Mouse (Mus musculus): ENCODE results near the gene Kcnma1. TPM values are rescaled to one million over a fixed set of nuclear protein-coding genes. Genes with fewer than 3 reads are reported as not detected.

Gene Kcnma1
- total RNA-seq, 1 experiment: 0.49 TPM

- no peak for DNase-seq (ENCODE audit: low read depth, low spot score)
- TF ChIP-seq HCFC1 (IDR thresholded peaks at IDR 0.05; ENCODE audit: borderline replicate concordance, insufficient read depth, low read length) (no peak), ZC3H11A (IDR thresholded peaks at IDR 0.05; ENCODE audit: borderline replicate concordance, low read depth, low read length) (no peak), MAFK (IDR thresholded peaks at IDR 0.05; ENCODE audit: insufficient read depth, low read depth, low read length) (no peak), ZNF384 (IDR thresholded peaks at IDR 0.05; ENCODE audit: low read depth, low read length) (no peak), CHD2 (IDR thresholded peaks at IDR 0.05; ENCODE audit: low read depth, low read length) (no peak)
- in situ Hi-C loops (cut with MboI; ENCODE audit: low sequenced_read_pairs in 2 of 2, unreplicated experiment in 2 of 2): no loop called here
- no peaks in the 10 kb centered on the region for H3K4me1 ChIP-seq (ENCODE audit: control insufficient read depth in 2 of 2, insufficient read depth in 2 of 2, low read length in 2 of 2, poor library complexity in 1 of 2)
- no peak overlapping the region for H3K27ac ChIP-seq (ENCODE audit: insufficient read depth, low read depth, low read length, poor library complexity, severe bottlenecking)
- H3K36me3 ChIP-seq (ENCODE audit: control insufficient read depth, insufficient read depth, low read length, poor library complexity, severe bottlenecking): no peaks in the 10 kb centered on the region
- H3K4me3 ChIP-seq (ENCODE audit: insufficient read depth in 1 of 2, low read depth in 1 of 2, low read length in 2 of 2, poor library complexity in 1 of 2, severe bottlenecking in 1 of 2): no peak overlapping the region
- no peaks in the 10 kb centered on the region for H3K9me3 ChIP-seq (ENCODE audit: control insufficient read depth, insufficient read depth, low read depth, low read length)
- H3K9ac ChIP-seq (ENCODE audit: insufficient read depth, low read depth, low read length, poor library complexity, severe bottlenecking): no peak overlapping the region
These were observed 528.3 kb downstream of the Kcnma1 start for GRCm38 (mm10) chr14:23485802-23486500.

GRCm38 (mm10) chr14:23475129-23475528, 539.2 kb downstream of the Kcnma1 start:
- H3K27ac ChIP-seq (ENCODE audit: insufficient read depth, low read depth, low read length, poor library complexity, severe bottlenecking): no peak overlapping the region
- no peak for DNase-seq (ENCODE audit: low read depth, low spot score)
- no peaks in the 10 kb centered on the region for H3K4me1 ChIP-seq (ENCODE audit: control insufficient read depth in 2 of 2, insufficient read depth in 2 of 2, low read length in 2 of 2, poor library complexity in 1 of 2)
- no peak for TF ChIP-seq HCFC1 (IDR thresholded peaks at IDR 0.05; ENCODE audit: borderline replicate concordance, insufficient read depth, low read length)
- H3K9ac ChIP-seq (ENCODE audit: insufficient read depth, low read depth, low read length, poor library complexity, severe bottlenecking): no peak overlapping the region
- H3K9me3 ChIP-seq (ENCODE audit: control insufficient read depth, insufficient read depth, low read depth, low read length): no peaks in the 10 kb centered on the region
- in situ Hi-C loops (cut with MboI; ENCODE audit: low sequenced_read_pairs in 2 of 2, unreplicated experiment in 2 of 2): no loop called here
- no peaks in the 10 kb centered on the region for H3K36me3 ChIP-seq (ENCODE audit: control insufficient read depth, insufficient read depth, low read length, poor library complexity, severe bottlenecking)
- H3K4me3 ChIP-seq (ENCODE audit: insufficient read depth in 1 of 2, low read depth in 1 of 2, low read length in 2 of 2, poor library complexity in 1 of 2, severe bottlenecking in 1 of 2): no peak overlapping the region

- TF ChIP-seq ZC3H11A (IDR thresholded peaks at IDR 0.05; ENCODE audit: borderline replicate concordance, low read depth, low read length): no peak
- TF ChIP-seq MAFK (IDR thresholded peaks at IDR 0.05; ENCODE audit: insufficient read depth, low read depth, low read length): no peak
- no peaks in the 10 kb centered on the region for H3K4me1 ChIP-seq (ENCODE audit: control insufficient read depth in 2 of 2, insufficient read depth in 2 of 2, low read length in 2 of 2, poor library complexity in 1 of 2)
These were observed 544.2 kb downstream of the Kcnma1 start for GRCm38 (mm10) chr14:23470071-23470470.

GRCm38 (mm10) chr14:23465135-23465534, 549.2 kb downstream of the Kcnma1 start:
- Histone ChIP-seq H3K4me1 (ENCODE audit: control insufficient read depth in 2 of 2, insufficient read depth in 2 of 2, low read length in 2 of 2, poor library complexity in 1 of 2) (no peaks in the 10 kb centered on the region), H3K4me3 (ENCODE audit: insufficient read depth in 1 of 2, low read depth in 1 of 2, low read length in 2 of 2, poor library complexity in 1 of 2, severe bottlenecking in 1 of 2) (no peak overlapping the region), H3K9ac (ENCODE audit: insufficient read depth, low read depth, low read length, poor library complexity, severe bottlenecking) (no peak overlapping the region), H3K36me3 (ENCODE audit: control insufficient read depth, insufficient read depth, low read length, poor library complexity, severe bottlenecking) (no peaks in the 10 kb centered on the region), H3K27ac (ENCODE audit: insufficient read depth, low read depth, low read length, poor library complexity, severe bottlenecking) (no peak overlapping the region), H3K9me3 (ENCODE audit: control insufficient read depth, insufficient read depth, low read depth, low read length) (no peaks in the 10 kb centered on the region)
- no peak for TF ChIP-seq CHD2 (IDR thresholded peaks at IDR 0.05; ENCODE audit: low read depth, low read length)
- no peak for TF ChIP-seq ZC3H11A (IDR thresholded peaks at IDR 0.05; ENCODE audit: borderline replicate concordance, low read depth, low read length)
- TF ChIP-seq HCFC1 (IDR thresholded peaks at IDR 0.05; ENCODE audit: borderline replicate concordance, insufficient read depth, low read length): no peak
- no peak for TF ChIP-seq ZNF384 (IDR thresholded peaks at IDR 0.05; ENCODE audit: low read depth, low read length)
- no peak for TF ChIP-seq MAFK (IDR thresholded peaks at IDR 0.05; ENCODE audit: insufficient read depth, low read depth, low read length)
- in situ Hi-C loops (cut with MboI; ENCODE audit: low sequenced_read_pairs in 2 of 2, unreplicated experiment in 2 of 2): no loop called here
- no peak for DNase-seq (ENCODE audit: low read depth, low spot score)

More at GRCm38 (mm10) chr14:23470071-23470470, 544.2 kb downstream of the Kcnma1 start:
- Histone ChIP-seq H3K4me3 (ENCODE audit: insufficient read depth in 1 of 2, low read depth in 1 of 2, low read length in 2 of 2, poor library complexity in 1 of 2, severe bottlenecking in 1 of 2) (no peak overlapping the region), H3K9me3 (ENCODE audit: control insufficient read depth, insufficient read depth, low read depth, low read length) (no peaks in the 10 kb centered on the region), H3K9ac (ENCODE audit: insufficient read depth, low read depth, low read length, poor library complexity, severe bottlenecking) (no peak overlapping the region), H3K27ac (ENCODE audit: insufficient read depth, low read depth, low read length, poor library complexity, severe bottlenecking) (no peak overlapping the region), H3K36me3 (ENCODE audit: control insufficient read depth, insufficient read depth, low read length, poor library complexity, severe bottlenecking) (no peaks in the 10 kb centered on the region)
- DNase-seq (ENCODE audit: low read depth, low spot score): no peak
- in situ Hi-C loops (cut with MboI; ENCODE audit: low sequenced_read_pairs in 2 of 2, unreplicated experiment in 2 of 2): no loop called here

GRCm38 (mm10) chr14:23458560-23458959, 555.7 kb downstream of the Kcnma1 start:
- H3K27ac ChIP-seq (ENCODE audit: insufficient read depth, low read depth, low read length, poor library complexity, severe bottlenecking): no peak overlapping the region
- in situ Hi-C loops (cut with MboI; ENCODE audit: low sequenced_read_pairs in 2 of 2, unreplicated experiment in 2 of 2): no loop called here
- H3K36me3 ChIP-seq (ENCODE audit: control insufficient read depth, insufficient read depth, low read length, poor library complexity, severe bottlenecking): no peaks in the 10 kb centered on the region

More at GRCm38 (mm10) chr14:23458560-23458959, 555.7 kb downstream of the Kcnma1 start:
- Histone ChIP-seq H3K9me3 (ENCODE audit: control insufficient read depth, insufficient read depth, low read depth, low read length) (no peaks in the 10 kb centered on the region), H3K4me3 (ENCODE audit: insufficient read depth in 1 of 2, low read depth in 1 of 2, low read length in 2 of 2, poor library complexity in 1 of 2, severe bottlenecking in 1 of 2) (no peak overlapping the region), H3K9ac (ENCODE audit: insufficient read depth, low read depth, low read length, poor library complexity, severe bottlenecking) (no peak overlapping the region), H3K4me1 (ENCODE audit: control insufficient read depth in 2 of 2, insufficient read depth in 2 of 2, low read length in 2 of 2, poor library complexity in 1 of 2) (no peaks in the 10 kb centered on the region)
- no peak for TF ChIP-seq MAFK (IDR thresholded peaks at IDR 0.05; ENCODE audit: insufficient read depth, low read depth, low read length)
- no peak for TF ChIP-seq HCFC1 (IDR thresholded peaks at IDR 0.05; ENCODE audit: borderline replicate concordance, insufficient read depth, low read length)
- no peak for TF ChIP-seq ZNF384 (IDR thresholded peaks at IDR 0.05; ENCODE audit: low read depth, low read length)
- TF ChIP-seq CHD2 (IDR thresholded peaks at IDR 0.05; ENCODE audit: low read depth, low read length): no peak
- TF ChIP-seq ZC3H11A (IDR thresholded peaks at IDR 0.05; ENCODE audit: borderline replicate concordance, low read depth, low read length): no peak
- DNase-seq (ENCODE audit: low read depth, low spot score): no peak

Data from ES-E14 (cell line).